Mouse (Mus musculus): ENCODE measurements around the gene Rcc2. TPM values are rescaled to one million over a fixed set of nuclear protein-coding genes. Genes with fewer than 3 reads are reported as not detected.

The Rcc2 gene
- total and polyA plus RNA-seq, 3 experiments: 187 to 348 (median 249) TPM

- no peak overlapping the region for H3K27ac ChIP-seq (ENCODE audit: insufficient read depth, low read depth)
- in situ Hi-C loops (cut with MboI; ENCODE audit: low pct_ligation_motif_present, low pct_unique_long_range_greater_than_20kb, low sequenced_read_pairs) (no loop called here), dilution Hi-C loops (cut with MboI; ENCODE audit: extremely low pct_ligation_motif_present, extremely low pct_unique_long_range_greater_than_20kb, low sequenced_read_pairs) (no loop called here)
- no peak overlapping the region for H3K4me2 ChIP-seq (ENCODE audit: insufficient read depth, low read depth, poor library complexity, severe bottlenecking)
- H3K27me3 ChIP-seq (replicated peaks): no peaks in the 10 kb centered on the region
- no peak for DNase-seq (ENCODE audit: extremely low read depth)
- H3K9me3 ChIP-seq (replicated peaks; ENCODE audit: low read length): no peaks in the 10 kb centered on the region
- H3K36me3 ChIP-seq (replicated peaks in 1 of 2; ENCODE audit: control insufficient read depth in 1 of 2, insufficient read depth in 1 of 2, low read length in 1 of 2): no peaks in the 10 kb centered on the region
- no peak overlapping the region for H3K9ac ChIP-seq (ENCODE audit: insufficient read depth, low read depth)
- no peak overlapping the region for H3K4me3 ChIP-seq (replicated peaks in 1 of 3; ENCODE audit: low read depth in 2 of 3, low read length in 2 of 3, poor library complexity in 1 of 3)
- H3K4me1 ChIP-seq (ENCODE audit: control insufficient read depth in 1 of 2, insufficient read depth in 2 of 2): peaks cover 16 to 66% of the 10 kb centered on the region in 2 experiments
- no peak for TF ChIP-seq RAD21 (IDR thresholded peaks at IDR 0.05; ENCODE audit: low read depth, low read length)
- TF ChIP-seq UBTF (IDR thresholded peaks at IDR 0.05; ENCODE audit: low read depth, low read length): no peak
- no peak for TF ChIP-seq PAX5 (IDR thresholded peaks at IDR 0.05; ENCODE audit: low read length)
- no peak for TF ChIP-seq E2F4 (IDR thresholded peaks at IDR 0.05; ENCODE audit: insufficient replicate concordance, low read depth, low read length)
- no peak for TF ChIP-seq ETS1 (conservative IDR thresholded peaks at IDR 0.05; ENCODE audit: low read depth, low read length)
- H3K79me2 ChIP-seq (replicated peaks; ENCODE audit: control insufficient read depth, extremely low read depth, insufficient read depth, poor library complexity, severe bottlenecking): no peaks in the 10 kb centered on the region
Observed at GRCm38 (mm10) chr4:140693513-140693912, 6.8 kb upstream of the Rcc2 start.

GRCm38 (mm10) chr4:140694551-140695060 lies 5.7 kb upstream of the Rcc2 start:
- H3K79me2 ChIP-seq (replicated peaks; ENCODE audit: control insufficient read depth, extremely low read depth, insufficient read depth, poor library complexity, severe bottlenecking): no peaks in the 10 kb centered on the region
- peaks cover 18 to 68% of the 10 kb centered on the region in 2 experiments for H3K4me1 ChIP-seq (ENCODE audit: control insufficient read depth in 1 of 2, insufficient read depth in 2 of 2)
- H3K9ac ChIP-seq (ENCODE audit: insufficient read depth, low read depth): no peak overlapping the region
- no peak overlapping the region for H3K4me3 ChIP-seq (replicated peaks in 1 of 3; ENCODE audit: low read depth in 2 of 3, low read length in 2 of 3, poor library complexity in 1 of 3)
- H3K36me3 ChIP-seq (replicated peaks in 1 of 2; ENCODE audit: control insufficient read depth in 1 of 2, insufficient read depth in 1 of 2, low read length in 1 of 2): no peaks in the 10 kb centered on the region
- H3K4me2 ChIP-seq (ENCODE audit: insufficient read depth, low read depth, poor library complexity, severe bottlenecking): no peak overlapping the region
- H3K27ac ChIP-seq (ENCODE audit: insufficient read depth, low read depth): no peak overlapping the region
- dilution Hi-C loops (cut with MboI; ENCODE audit: extremely low pct_ligation_motif_present, extremely low pct_unique_long_range_greater_than_20kb, low sequenced_read_pairs) (no loop called here), in situ Hi-C loops (cut with MboI; ENCODE audit: low pct_ligation_motif_present, low pct_unique_long_range_greater_than_20kb, low sequenced_read_pairs) (no loop called here)
- TF ChIP-seq MXI1 (IDR thresholded peaks at IDR 0.05; ENCODE audit: low read depth, low read length) (no peak), TCF12 (IDR thresholded peaks at IDR 0.05; ENCODE audit: low read depth, low read length) (no peak), IRF4 (IDR thresholded peaks at IDR 0.05; ENCODE audit: low read depth, low read length) (no peak), CHD2 (IDR thresholded peaks at IDR 0.05; ENCODE audit: low read length) (no peak), PAX5 (IDR thresholded peaks at IDR 0.05; ENCODE audit: low read length) (no peak), ZKSCAN1 (IDR thresholded peaks at IDR 0.05; ENCODE audit: borderline replicate concordance, low read depth, low read length) (no peak), EP300 (IDR thresholded peaks at IDR 0.05; ENCODE audit: low read length) (no peak), CTCF (conservative IDR thresholded peaks at IDR 0.05 in 1 of 2, IDR thresholded peaks at IDR 0.05 in 1 of 2; ENCODE audit: low read depth in 2 of 2, low read length in 2 of 2) (no peak), RAD21 (IDR thresholded peaks at IDR 0.05; ENCODE audit: low read depth, low read length) (no peak)
- no peaks in the 10 kb centered on the region for H3K9me3 ChIP-seq (replicated peaks; ENCODE audit: low read length)
- no peaks in the 10 kb centered on the region for H3K27me3 ChIP-seq (replicated peaks)
- no peak for DNase-seq (ENCODE audit: extremely low read depth)

GRCm38 (mm10) chr4:140695146-140695545 lies 5.2 kb upstream of the Rcc2 start:
- in situ Hi-C loops (cut with MboI; ENCODE audit: low pct_ligation_motif_present, low pct_unique_long_range_greater_than_20kb, low sequenced_read_pairs) (no loop called here), dilution Hi-C loops (cut with MboI; ENCODE audit: extremely low pct_ligation_motif_present, extremely low pct_unique_long_range_greater_than_20kb, low sequenced_read_pairs) (no loop called here)
- H3K27me3 ChIP-seq (replicated peaks): no peaks in the 10 kb centered on the region
- no peak for TF ChIP-seq KAT2A (IDR thresholded peaks at IDR 0.05; ENCODE audit: insufficient replicate concordance, low read length)
- no peak for TF ChIP-seq GABPA (IDR thresholded peaks at IDR 0.05; ENCODE audit: insufficient replicate concordance, low read depth, low read length)
- TF ChIP-seq E2F4 (IDR thresholded peaks at IDR 0.05; ENCODE audit: insufficient replicate concordance, low read depth, low read length): no peak
- TF ChIP-seq SIN3A (IDR thresholded peaks at IDR 0.05; ENCODE audit: low read length): no peak
- TF ChIP-seq EP300 (IDR thresholded peaks at IDR 0.05; ENCODE audit: low read length): no peak
- no peak for TF ChIP-seq USF1 (IDR thresholded peaks at IDR 0.05; ENCODE audit: low read depth, low read length)
- TF ChIP-seq MEF2A (IDR thresholded peaks at IDR 0.05; ENCODE audit: borderline replicate concordance, low read depth, low read length): no peak
- TF ChIP-seq JUND (conservative IDR thresholded peaks at IDR 0.05; ENCODE audit: low read depth, low read length): no peak
- TF ChIP-seq CHD2 (IDR thresholded peaks at IDR 0.05; ENCODE audit: low read length): no peak
- TF ChIP-seq NELFE (IDR thresholded peaks at IDR 0.05; ENCODE audit: low read depth, low read length): no peak
- no peak for TF ChIP-seq ZMIZ1 (IDR thresholded peaks at IDR 0.05; ENCODE audit: low read depth, low read length)
- TF ChIP-seq MAX (IDR thresholded peaks at IDR 0.05; ENCODE audit: low read length): no peak
- no peak for TF ChIP-seq JUN (IDR thresholded peaks at IDR 0.05; ENCODE audit: insufficient read depth, low read depth, low read length)
- TF ChIP-seq BHLHE40 (IDR thresholded peaks at IDR 0.05; ENCODE audit: low read depth, low read length): no peak
- H3K9ac ChIP-seq (ENCODE audit: insufficient read depth, low read depth): no peak overlapping the region
- H3K9me3 ChIP-seq (replicated peaks; ENCODE audit: low read length): no peaks in the 10 kb centered on the region
- no peak for DNase-seq (ENCODE audit: extremely low read depth)
- H3K4me1 ChIP-seq (ENCODE audit: control insufficient read depth in 1 of 2, insufficient read depth in 2 of 2): peaks cover 18 to 66% of the 10 kb centered on the region in 2 experiments
- no peaks in the 10 kb centered on the region for H3K79me2 ChIP-seq (replicated peaks; ENCODE audit: control insufficient read depth, extremely low read depth, insufficient read depth, poor library complexity, severe bottlenecking)
- no peak overlapping the region for H3K4me2 ChIP-seq (ENCODE audit: insufficient read depth, low read depth, poor library complexity, severe bottlenecking)
- no peak overlapping the region for H3K27ac ChIP-seq (ENCODE audit: insufficient read depth, low read depth)
- no peak overlapping the region for H3K4me3 ChIP-seq (replicated peaks in 1 of 3; ENCODE audit: low read depth in 2 of 3, low read length in 2 of 3, poor library complexity in 1 of 3)
- H3K36me3 ChIP-seq (replicated peaks in 1 of 2; ENCODE audit: control insufficient read depth in 1 of 2, insufficient read depth in 1 of 2, low read length in 1 of 2): no peaks in the 10 kb centered on the region
